Mouse (Mus musculus) skeletal muscle tissue, adult 2 months (tissue): ENCODE results near the gene Adra1b.

Experiments used
- DNase-seq: peaks from one replicate; pipeline ENCODE4 v3.0.0-alpha.2; 2012; ENCODE audit warnings: low read depth, low spot score

Gene Adra1b

DNA sequence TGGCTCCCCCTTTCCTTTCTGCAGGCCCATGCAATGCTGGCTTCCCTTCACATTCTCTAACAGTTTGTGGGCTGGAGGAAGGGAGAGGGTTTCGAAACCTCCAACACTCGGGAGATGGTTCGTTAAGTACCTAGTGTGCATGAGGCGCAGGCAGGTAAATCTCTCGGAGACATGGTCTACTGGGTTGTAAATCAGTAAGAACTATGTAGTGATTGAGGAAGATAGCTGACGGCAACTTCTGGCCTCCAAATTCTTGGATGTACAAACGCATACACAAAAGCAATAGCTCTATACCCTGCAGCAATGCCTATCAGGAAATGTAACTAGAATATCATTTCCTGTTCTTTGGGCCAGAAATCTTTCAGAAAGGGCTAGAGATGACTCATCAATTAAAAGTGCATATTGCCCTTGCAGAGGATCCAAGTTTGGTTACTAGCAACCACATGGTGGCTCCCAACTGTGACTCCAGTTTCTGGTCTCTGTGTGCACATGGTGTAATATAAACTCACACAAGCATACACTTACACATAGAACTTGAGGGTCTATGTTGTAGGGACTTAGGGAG lies 172.2 kb downstream of the Adra1b start:
- no peak for DNase-seq

DNA sequence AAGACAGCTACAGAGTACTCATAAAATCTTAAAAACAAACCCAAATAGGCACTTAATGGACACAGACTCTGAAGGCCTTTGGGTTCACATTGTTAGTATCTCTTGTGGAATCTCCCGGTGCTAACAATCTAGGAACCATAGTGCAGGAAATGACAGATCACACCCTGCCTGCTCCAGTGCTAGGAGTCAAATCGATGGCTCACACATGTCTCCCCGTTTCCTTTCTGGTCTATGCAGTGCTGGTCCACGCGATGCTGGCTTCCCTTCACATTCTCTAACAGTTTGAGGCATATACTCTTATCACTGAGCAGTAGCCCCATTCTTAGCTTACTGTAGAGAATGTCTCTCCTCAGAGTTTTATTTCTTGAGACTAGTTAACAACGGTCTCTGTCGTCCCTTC lies 173.2 kb downstream of the Adra1b start:
- DNase-seq: no peak
